Mouse (Mus musculus) small intestine, adult 10 weeks (tissue): Measurements from ENCODE around the gene Tgm5. TPM values are rescaled to one million over a fixed set of nuclear protein-coding genes. Genes with fewer than 3 reads are reported as not detected.

Experiments
- polyA plus RNA-seq: library from polyadenylated mRNA; stranded (reverse); fragments of 350-450 nt; fragmentation: Illumina TruSeq; extraction: RNeasy Lipid Tissue Mini Kit (QIAGEN cat#74804); gene quantifications from one replicate; pipeline ENCODE4 v1.2.3, GENCODE M21; 2014; ENCODE audit warnings: low replicate concordance

Gene Tgm5
- not detected for polyA plus RNA-seq

DNA sequence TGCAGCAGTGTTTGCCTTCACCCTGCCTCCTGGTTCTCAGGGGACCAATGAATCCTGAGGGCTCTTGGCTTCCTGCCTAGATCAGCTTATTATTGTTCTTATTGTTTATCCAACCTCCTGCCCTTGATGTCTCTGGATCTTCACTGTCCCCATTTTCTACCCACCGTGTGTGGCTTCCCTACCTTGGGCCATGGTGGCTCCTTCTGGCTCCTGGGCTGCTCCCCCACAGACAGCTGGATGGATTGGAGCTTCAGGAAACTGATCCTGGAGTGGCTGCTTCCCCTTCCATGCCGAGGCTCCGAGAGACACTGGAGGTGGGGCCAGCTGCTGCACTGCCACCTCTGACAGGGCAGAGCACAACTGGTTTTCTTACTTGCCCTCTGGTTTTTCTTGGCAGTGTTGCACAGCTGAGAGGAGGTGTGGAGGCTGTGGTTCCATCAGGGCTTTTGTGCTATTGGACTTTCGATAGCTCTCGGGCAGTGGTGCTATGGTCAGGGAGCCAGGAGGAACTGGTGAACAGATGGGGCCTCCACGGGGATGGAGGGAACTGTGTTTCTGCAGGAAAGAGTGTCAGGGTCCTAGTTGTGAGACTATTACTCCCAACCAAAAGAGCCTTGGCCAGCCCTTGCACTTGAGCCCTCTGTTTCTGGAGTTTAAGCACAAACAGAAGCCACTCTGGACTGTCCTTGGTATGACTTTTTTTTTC lies at the start of gene Tgm5:
TSS of gene Tgm5 (minus strand) at position 362 of the 706 bp plus-strand sequence.

DNA sequence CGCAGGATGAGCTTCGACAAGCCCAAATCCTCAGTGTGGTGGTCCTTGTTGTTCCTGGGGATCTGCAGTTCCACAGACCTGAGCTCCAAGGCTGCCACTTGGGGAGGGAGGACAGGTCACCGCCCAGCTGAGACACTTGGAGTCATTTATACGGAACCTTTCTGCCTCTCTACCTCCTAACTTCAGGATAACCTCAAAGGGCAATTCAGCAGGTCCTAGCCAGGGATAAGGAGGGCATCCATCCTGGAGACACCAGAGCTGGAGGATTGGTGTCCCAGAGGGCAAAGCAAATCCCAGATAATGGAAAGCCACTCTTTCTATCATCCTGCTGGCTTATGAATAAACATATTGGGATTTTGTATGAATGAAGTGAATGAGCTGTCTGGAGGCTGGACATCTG lies 24.1 kb upstream of the Tgm5 start, which contains the start of gene Tgm7:
TSS of gene Tgm7 (minus strand) at position 101 of the 400 bp plus-strand sequence.

DNA sequence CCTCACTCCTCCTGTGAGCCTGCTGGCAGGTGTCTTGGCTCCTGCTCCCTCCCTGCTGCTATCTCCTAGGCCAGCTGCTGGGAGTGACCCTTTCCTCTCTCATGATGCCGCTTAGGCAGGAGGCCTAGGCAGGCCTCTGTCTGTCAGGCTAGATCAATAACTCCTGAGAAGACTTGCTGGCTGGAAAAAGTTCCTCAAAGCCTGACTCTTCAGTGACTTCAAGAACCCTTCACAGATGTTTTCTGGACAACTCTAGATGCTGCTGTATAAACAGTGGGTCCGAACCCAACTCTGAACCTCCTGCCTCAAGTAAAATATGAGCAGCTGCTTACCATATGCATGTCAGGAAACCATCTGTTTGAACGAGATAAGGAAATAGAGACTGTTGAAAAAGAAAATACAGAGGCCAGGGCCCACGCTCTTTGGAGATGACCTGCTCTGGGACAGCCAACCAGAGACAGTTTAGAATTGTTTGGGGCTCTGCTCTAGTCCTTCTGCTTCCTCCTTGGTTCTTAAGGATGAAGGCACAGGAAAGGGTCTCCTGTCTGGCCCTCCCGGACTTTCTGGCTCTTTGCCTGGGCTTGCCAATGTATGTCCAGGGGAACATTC lies 48.8 kb downstream of the Tgm5 start, which contains the start of gene Epb42:
TSS of gene Epb42 (minus strand) at position 340 of the 609 bp plus-strand sequence.

DNA sequence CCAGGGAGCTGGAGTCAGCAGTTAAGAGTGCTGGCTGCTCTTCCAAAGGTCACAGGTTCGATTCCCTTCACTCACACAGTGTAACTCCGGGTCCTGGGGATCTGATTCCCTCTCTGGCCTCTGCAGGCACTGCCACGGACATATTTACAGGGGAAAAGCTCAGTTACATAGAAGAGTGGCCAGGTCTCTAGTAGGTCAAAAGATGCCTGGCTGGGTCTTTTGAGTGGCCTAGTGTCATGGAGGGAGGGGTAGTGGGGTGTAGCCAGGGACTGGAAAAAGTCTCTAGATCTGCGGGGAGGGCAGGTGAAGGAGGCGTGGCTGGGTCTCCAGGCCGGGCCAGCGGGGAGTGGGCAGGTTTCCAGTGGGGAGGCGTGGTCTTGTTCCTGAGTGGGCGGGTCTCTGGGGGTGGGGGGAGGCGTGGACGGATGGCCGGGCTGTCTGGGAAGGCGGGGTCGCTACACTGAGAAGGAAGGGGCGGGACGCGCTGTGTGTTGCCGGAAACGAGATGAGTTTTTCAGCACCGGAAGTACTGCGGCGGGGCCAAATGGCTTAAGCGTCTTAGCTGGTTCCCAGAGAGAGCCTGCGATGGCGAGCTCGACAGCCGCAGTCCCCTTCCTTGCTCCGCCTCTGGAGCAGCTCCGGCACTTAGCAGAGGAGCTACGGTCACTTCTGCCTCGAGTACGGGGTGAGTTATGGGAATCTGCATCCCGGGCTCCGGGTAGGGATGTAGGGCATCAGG lies 77.5 kb downstream of the Tgm5 start, which contains the start of gene Ccndbp1:
TSS of gene Ccndbp1 (plus strand) at position 479 of the 739 bp plus-strand sequence.

Other genes starting within 250 kb of the Tgm5 start
- gene Cdan1, start 235.7 kb downstream of the Tgm5 start, polyA plus RNA-seq, result 2.3 TPM
- gene Ttbk2, start 235.2 kb downstream of the Tgm5 start, polyA plus RNA-seq, result 7.6 TPM
- gene Ubr1, start 115.1 kb downstream of the Tgm5 start, polyA plus RNA-seq, result 21.6 TPM
- 32.7 TPM for gene Tmem62, start 108.8 kb downstream of the Tgm5 start, polyA plus RNA-seq
- 36.2 TPM for gene Ccndbp1, start 77.4 kb downstream of the Tgm5 start, polyA plus RNA-seq
- gene Epb42, start 48.8 kb downstream of the Tgm5 start, polyA plus RNA-seq, result 1.8 TPM
- not detected for gene Tgm7, start 24.0 kb upstream of the Tgm5 start, polyA plus RNA-seq
- 21.5 TPM for gene Adal, start 54.6 kb upstream of the Tgm5 start, polyA plus RNA-seq
- gene Lcmt2, start 54.8 kb upstream of the Tgm5 start, polyA plus RNA-seq, result 2.7 TPM
- 76.0 TPM for gene Tubgcp4, start 84.8 kb upstream of the Tgm5 start, polyA plus RNA-seq
- gene Zscan29, start 85.3 kb upstream of the Tgm5 start, polyA plus RNA-seq, result 23.1 TPM
- 4.9 TPM for gene Trp53bp1, start 185.6 kb upstream of the Tgm5 start, polyA plus RNA-seq
- gene Map1a, start 203.8 kb upstream of the Tgm5 start, polyA plus RNA-seq, result 0.41 TPM